Mouse (Mus musculus) kidney, adult 2 months (tissue): ENCODE data around the gene Gcgr. TPM values are rescaled to one million over a fixed set of nuclear protein-coding genes. Genes with fewer than 3 reads are reported as not detected.

Source experiments
- DNase-seq: peaks from one replicate; pipeline ENCODE4 v3.0.0; 2021
- H3K27ac ChIP-seq: fragments of 200-500 bp; 2 replicates; pipeline ENCODE4 v1.5.1; 2012; ENCODE audit warnings: low read depth, low read length, control low read depth, inconsistent platforms; ENCODE audit not compliant: insufficient read depth
- H3K27me3 ChIP-seq: fragments of 200-500 bp; replicated peaks from 2 replicates; pipeline ENCODE4 v1.6.1; 2012; ENCODE audit warnings: mild to moderate bottlenecking, moderate library complexity, low read length, inconsistent platforms; ENCODE audit not compliant: control insufficient read depth, insufficient read depth
- H3K36me3 ChIP-seq: fragments of 200-500 bp; 2 replicates; pipeline ENCODE4 v1.6.1; 2012; ENCODE audit warnings: mild to moderate bottlenecking, moderate library complexity, low read length, inconsistent platforms; ENCODE audit not compliant: control insufficient read depth, insufficient read depth
- H3K4me1 ChIP-seq: fragments of 200-500 bp; 2 replicates; pipeline ENCODE4 v1.6.1; 2011; ENCODE audit warnings: low read length; ENCODE audit not compliant: control insufficient read depth, insufficient read depth
- H3K4me3 ChIP-seq: fragments of 200-500 bp; 2 replicates; pipeline ENCODE4 v1.5.1; 2011; ENCODE audit warnings: mild to moderate bottlenecking, low read depth, low read length, control low read depth; ENCODE audit not compliant: insufficient read depth
- CTCF ChIP-seq: fragments of 200-500 bp; conservative IDR thresholded peaks from 2 replicates; pipeline ENCODE4 v1.5.1; 2011; ENCODE audit warnings: low read depth, mild to moderate bottlenecking, control low read depth, low read length, moderate library complexity, mixed read lengths; ENCODE audit not compliant: insufficient read depth, insufficient read length
- POLR2A ChIP-seq: fragments of 200-500 bp; IDR thresholded peaks from one replicate; pipeline ENCODE4 v1.6.1; 2011; ENCODE audit warnings: low read depth, low read length, control low read depth
- WGBS: fragments of 180-500 bp; shearing (Covaris S2); methylation state at CpG from one replicate; pipeline ENCODE4 v1.1.7; 2018; 5-methylcytosine and 5-hydroxymethylcytosine counted together
- polyA plus RNA-seq: library from polyadenylated mRNA; depleted of rRNA; stranded (reverse); fragments of >200 nt; gene quantifications from 2 replicates; pipeline ENCODE4 v1.2.3, GENCODE M21; 2012

The Gcgr gene
- polyA plus RNA-seq, 1 experiment, result 52.8 TPM

GRCm38 (mm10) chr11:120548214-120548613, 17.7 kb downstream of the Gcgr start:
- Histone ChIP-seq H3K4me1 (peaks cover 19% of the 10 kb centered on the region), H3K27ac (0 out of 2 replicates have a peak overlapping the region, but pooled peaks have one; percentile 82), H3K4me3 (peak overlapping the region; percentile 75; the same call in 1 of the 2 replicates), H3K36me3 (no peaks in the 10 kb centered on the region), H3K27me3 (no peaks in the 10 kb centered on the region)
- TF ChIP-seq CTCF (no peak), POLR2A (no peak)
- WGBS, result 54% methylated on average over 3 of the region's 3 CpGs
- no peak for DNase-seq

- H3K4me1 ChIP-seq, result peaks cover 19% of the 10 kb centered on the region
- no peaks in the 10 kb centered on the region for H3K27me3 ChIP-seq
- TF ChIP-seq POLR2A (no peak), CTCF (no peak)
- H3K4me3 ChIP-seq, result peak overlapping the region; percentile 75
- 5% methylated on average over 7 of the region's 7 CpGs for WGBS
- DNase-seq, result no peak
- H3K27ac ChIP-seq, result peak overlapping the region; percentile 82
- H3K36me3 ChIP-seq, result no peaks in the 10 kb centered on the region
Observed at GRCm38 (mm10) chr11:120548786-120549167, 18.3 kb downstream of the Gcgr start.

- DNase-seq, result peak; percentile 96
- no peak for TF ChIP-seq CTCF
- TF ChIP-seq POLR2A, result peak; percentile 64
- Histone ChIP-seq H3K4me3 (peak within 1 kb of the TSS; percentile 75), H3K36me3 (no peaks in the 10 kb centered on the region), H3K27ac (peak within 1 kb of the TSS; percentile 82), H3K4me1 (peaks cover 19% of the 10 kb centered on the region), H3K27me3 (no peaks in the 10 kb centered on the region)
- WGBS, result under 1% methylated on average over 77 of the region's 87 CpGs
Observed at GRCm38 (mm10) chr11:120549168-120549945, 18.9 kb downstream of the Gcgr start, which contains the start of gene Mcrip1. Mcrip1 (minus strand) TSS chr11:120549727.

- 43% methylated on average over 11 of the region's 11 CpGs for WGBS
- DNase-seq, result no peak
- peak overlapping the region; percentile 57 for H3K27ac ChIP-seq
Observed at GRCm38 (mm10) chr11:120549986-120550809, 19.7 kb downstream of the Gcgr start.

GRCm38 (mm10) chr11:120550810-120551440, 20.4 kb downstream of the Gcgr start, which contains the start of gene Ppp1r27:
Ppp1r27 (minus strand) TSS chr11:120551132.
- peaks cover 19% of the 10 kb centered on the region for H3K4me1 ChIP-seq
- no peaks in the 10 kb centered on the region for H3K36me3 ChIP-seq
- WGBS, result 89% methylated on average over 28 of the region's 28 CpGs

More at GRCm38 (mm10) chr11:120549986-120550809, 19.7 kb downstream of the Gcgr start:
- H3K4me1 ChIP-seq, result peaks cover 19% of the 10 kb centered on the region
- no peaks in the 10 kb centered on the region for H3K36me3 ChIP-seq
- TF ChIP-seq CTCF (no peak), POLR2A (no peak)
- peak overlapping the region; percentile 51 for H3K4me3 ChIP-seq
- no peaks in the 10 kb centered on the region for H3K27me3 ChIP-seq

GRCm38 (mm10) chr11:120552736-120553135, 22.2 kb downstream of the Gcgr start:
- H3K27ac ChIP-seq, result no peak overlapping the region
- no peak overlapping the region for H3K4me3 ChIP-seq
- no peak for TF ChIP-seq POLR2A
- TF ChIP-seq CTCF, result no peak
- H3K4me1 ChIP-seq, result peaks cover 16% of the 10 kb centered on the region
- WGBS, result 71% methylated on average over 5 of the region's 5 CpGs
- no peaks in the 10 kb centered on the region for H3K27me3 ChIP-seq
- DNase-seq, result no peak
- no peaks in the 10 kb centered on the region for H3K36me3 ChIP-seq

More at GRCm38 (mm10) chr11:120550810-120551440, 20.4 kb downstream of the Gcgr start, which contains the start of gene Ppp1r27:
- H3K27ac ChIP-seq, result peak within 1 kb of the TSS; percentile 57
- TF ChIP-seq POLR2A, result no peak
- TF ChIP-seq CTCF, result no peak
- DNase-seq, result no peak
- H3K27me3 ChIP-seq, result no peaks in the 10 kb centered on the region
- H3K4me3 ChIP-seq, result peak within 1 kb of the TSS; percentile 51
